Mouse (Mus musculus) ES-Bruce4 (cell line): ENCODE data around the gene Moap1. TPM values are rescaled to one million over a fixed set of nuclear protein-coding genes. Genes with fewer than 3 reads are reported as not detected.

Experiments
- H3K27ac ChIP-seq: 2 replicates; pipeline ENCODE4 v1.5.1; 2012; ENCODE audit warnings: low read length, inconsistent platforms; ENCODE audit not compliant: insufficient read depth
- H3K27me3 ChIP-seq: 2 replicates; pipeline ENCODE4 v1.6.1; 2012; ENCODE audit warnings: mild to moderate bottlenecking, low read length, inconsistent platforms; ENCODE audit not compliant: control insufficient read depth, poor library complexity, insufficient read depth, severe bottlenecking
- H3K36me3 ChIP-seq: 2 replicates; pipeline ENCODE4 v1.6.1; 2012; ENCODE audit warnings: inconsistent platforms, mild to moderate bottlenecking, low read length, moderate library complexity; ENCODE audit not compliant: control insufficient read depth, poor library complexity, insufficient read depth, severe bottlenecking
- H3K4me1 ChIP-seq: one replicate; pipeline ENCODE4 v1.8.1; 2011; ENCODE audit warnings: low read length; ENCODE audit not compliant: control insufficient read depth, insufficient read depth
- H3K4me3 ChIP-seq: 2 replicates; pipeline ENCODE4 v1.5.1; 2011; ENCODE audit warnings: low read depth, mild to moderate bottlenecking, low read length
- H3K9ac ChIP-seq: 2 replicates; pipeline ENCODE4 v1.6.1; 2012; ENCODE audit warnings: low read depth, mild to moderate bottlenecking, inconsistent platforms; ENCODE audit not compliant: poor library complexity, severe bottlenecking
- H3K9me3 ChIP-seq: replicated peaks from 2 replicates; pipeline ENCODE4 v1.6.1; 2012; ENCODE audit warnings: mild to moderate bottlenecking, low read length, inconsistent platforms; ENCODE audit not compliant: control insufficient read depth, poor library complexity, insufficient read depth, severe bottlenecking
- CTCF ChIP-seq: IDR thresholded peaks from one replicate; pipeline ENCODE4 v1.8.1; 2011; ENCODE audit warnings: low read depth, low read length
- EP300 ChIP-seq: IDR thresholded peaks from 2 replicates; pipeline ENCODE4 v1.6.1; 2011; ENCODE audit warnings: low read depth, low read length; ENCODE audit not compliant: insufficient read depth
- POLR2A ChIP-seq: IDR thresholded peaks from one replicate; pipeline ENCODE4 v1.8.1; 2011; ENCODE audit warnings: low read length; ENCODE audit not compliant: insufficient read depth
- polyA plus RNA-seq: library from polyadenylated mRNA; stranded (reverse); fragments of >200 nt; gene quantifications from 2 replicates; pipeline ENCODE4 v1.2.4, GENCODE M21; 2011; ENCODE audit warnings: low read depth; ENCODE audit not compliant: missing spikeins, insufficient read depth, insufficient read length

Gene Moap1
- polyA plus RNA-seq, 1 experiment = 6.7 TPM

DNA sequence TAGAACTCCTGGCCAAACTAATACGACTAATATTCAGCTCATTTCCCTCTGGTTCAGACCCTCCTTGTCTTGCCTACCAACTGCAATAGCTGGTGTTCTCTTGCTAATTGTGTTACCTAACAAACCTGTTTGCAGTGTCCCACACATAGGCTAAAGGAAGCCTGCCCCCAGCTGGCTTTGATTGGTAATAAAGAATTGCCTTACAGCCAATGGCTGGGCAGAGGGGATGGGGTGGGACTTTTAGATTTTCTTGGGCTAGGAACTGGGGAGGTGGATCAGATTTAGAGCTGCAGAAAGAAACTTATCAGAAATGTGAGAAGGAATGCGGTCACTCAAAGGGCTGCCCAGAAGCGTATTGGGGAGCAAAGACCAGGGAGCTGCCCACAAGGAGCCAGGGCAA is 36.0 kb upstream of the Moap1 start:
- H3K27ac ChIP-seq = 0 out of 2 replicates have a peak overlapping the region, but pooled peaks have one; percentile 3
- no peak overlapping the region for H3K4me3 ChIP-seq
- peaks cover 27% of the 10 kb centered on the region for H3K36me3 ChIP-seq
- H3K4me1 ChIP-seq = no peaks in the 10 kb centered on the region
- no peaks in the 10 kb centered on the region for H3K9me3 ChIP-seq
- H3K27me3 ChIP-seq = no peaks in the 10 kb centered on the region
- TF ChIP-seq POLR2A = no peak
- TF ChIP-seq EP300 = no peak
- TF ChIP-seq CTCF = peak; percentile 9
- H3K9ac ChIP-seq = no peak overlapping the region

GRCm38 (mm10) chr12:102778151-102778550 is 34.7 kb upstream of the Moap1 start:
- no peaks in the 10 kb centered on the region for H3K27me3 ChIP-seq

GRCm38 (mm10) chr12:102776035-102776434 is 32.6 kb upstream of the Moap1 start:
- Histone ChIP-seq H3K27me3 (no peaks in the 10 kb centered on the region), H3K9ac (no peak overlapping the region), H3K4me3 (no peak overlapping the region), H3K27ac (no peak overlapping the region), H3K36me3 (peaks cover 55% of the 10 kb centered on the region), H3K9me3 (no peaks in the 10 kb centered on the region), H3K4me1 (no peaks in the 10 kb centered on the region)
- no peak for TF ChIP-seq POLR2A
- no peak for TF ChIP-seq EP300
- no peak for TF ChIP-seq CTCF

More at GRCm38 (mm10) chr12:102778151-102778550, 34.7 kb upstream of the Moap1 start:
- Histone ChIP-seq H3K36me3 (peaks cover 38% of the 10 kb centered on the region), H3K4me3 (no peak overlapping the region), H3K9me3 (no peaks in the 10 kb centered on the region), H3K27ac (no peak overlapping the region), H3K4me1 (no peaks in the 10 kb centered on the region), H3K9ac (no peak overlapping the region)
- TF ChIP-seq EP300 (no peak), POLR2A (no peak), CTCF (no peak)

DNA sequence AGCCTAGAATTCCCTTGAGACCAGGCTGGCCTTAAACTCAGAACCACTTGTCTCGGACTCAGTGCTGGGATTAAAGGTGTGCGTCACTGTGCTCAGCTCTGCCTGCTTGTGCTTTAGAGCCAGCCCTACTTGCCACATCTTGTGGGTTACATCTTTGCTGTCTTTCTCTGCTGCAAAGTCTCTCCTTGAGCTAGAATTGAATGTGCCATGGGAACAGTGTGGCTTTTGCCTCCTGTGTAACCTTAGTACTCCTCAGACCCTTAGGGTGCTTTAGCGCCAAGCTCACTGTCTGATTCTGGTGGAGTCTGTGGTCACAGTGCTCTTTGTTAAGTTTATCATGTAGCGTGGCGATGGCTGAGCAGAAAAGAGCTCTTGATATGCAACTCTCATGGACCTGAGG is 29.2 kb upstream of the Moap1 start:
- TF ChIP-seq POLR2A (no peak), CTCF (no peak), EP300 (no peak)
- Histone ChIP-seq H3K4me1 (no peaks in the 10 kb centered on the region), H3K4me3 (no peak overlapping the region), H3K9ac (no peak overlapping the region), H3K9me3 (no peaks in the 10 kb centered on the region), H3K27me3 (no peaks in the 10 kb centered on the region), H3K36me3 (peaks cover 85% of the 10 kb centered on the region), H3K27ac (no peak overlapping the region)

DNA sequence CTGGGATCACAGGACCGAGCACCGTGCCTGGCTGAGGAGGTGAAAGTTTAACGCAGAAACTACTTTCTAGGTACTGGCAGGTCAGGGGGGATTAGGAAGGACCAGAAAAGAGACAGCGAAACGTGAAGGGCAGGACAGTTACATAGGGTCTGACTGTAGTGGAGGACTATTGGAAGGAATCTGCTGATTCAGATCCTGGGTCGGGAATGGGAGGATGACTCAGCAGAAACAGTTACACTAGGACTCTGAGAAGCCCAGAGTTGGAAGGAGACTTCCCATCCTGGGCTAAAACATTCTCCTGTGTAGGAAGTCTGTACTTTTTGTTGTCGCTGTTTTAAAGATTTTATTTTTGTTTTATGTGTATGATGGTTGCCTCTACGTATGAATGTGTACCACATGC is 28.1 kb upstream of the Moap1 start:
- no peaks in the 10 kb centered on the region for H3K4me1 ChIP-seq

DNA sequence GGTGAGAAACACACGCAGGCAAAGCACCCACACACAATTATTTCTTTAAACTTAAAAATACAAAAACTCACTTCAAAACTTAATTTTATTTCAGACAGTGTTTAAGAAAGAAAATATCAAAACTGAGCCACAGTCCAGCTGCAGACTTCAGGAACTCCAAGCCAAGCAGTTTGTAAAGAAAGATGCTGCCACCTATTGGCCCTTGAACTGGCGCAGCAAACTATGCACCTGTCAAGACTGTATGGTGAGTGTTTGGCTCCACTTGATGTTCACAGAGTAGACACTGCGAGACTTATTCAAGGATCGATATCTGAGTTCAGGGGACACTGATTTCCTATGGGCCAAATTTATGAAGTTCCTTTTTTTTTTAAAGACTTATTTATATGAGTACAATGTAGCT is 25.5 kb upstream of the Moap1 start:
- Histone ChIP-seq H3K4me3 (no peak overlapping the region), H3K9me3 (no peaks in the 10 kb centered on the region), H3K9ac (no peak overlapping the region), H3K36me3 (peaks cover 87% of the 10 kb centered on the region), H3K4me1 (no peaks in the 10 kb centered on the region), H3K27ac (no peak overlapping the region), H3K27me3 (no peaks in the 10 kb centered on the region)
- TF ChIP-seq CTCF (no peak), POLR2A (no peak), EP300 (no peak)

More for the DNA sequence above, 28.1 kb upstream of the Moap1 start:
- TF ChIP-seq EP300 = no peak
- no peak for TF ChIP-seq CTCF
- TF ChIP-seq POLR2A = no peak
- no peaks in the 10 kb centered on the region for H3K9me3 ChIP-seq
- peaks cover 88% of the 10 kb centered on the region for H3K36me3 ChIP-seq
- peak overlapping the region; percentile 74 for H3K27ac ChIP-seq
- H3K4me3 ChIP-seq = no peak overlapping the region
- no peak overlapping the region for H3K9ac ChIP-seq
- H3K27me3 ChIP-seq = no peaks in the 10 kb centered on the region

DNA sequence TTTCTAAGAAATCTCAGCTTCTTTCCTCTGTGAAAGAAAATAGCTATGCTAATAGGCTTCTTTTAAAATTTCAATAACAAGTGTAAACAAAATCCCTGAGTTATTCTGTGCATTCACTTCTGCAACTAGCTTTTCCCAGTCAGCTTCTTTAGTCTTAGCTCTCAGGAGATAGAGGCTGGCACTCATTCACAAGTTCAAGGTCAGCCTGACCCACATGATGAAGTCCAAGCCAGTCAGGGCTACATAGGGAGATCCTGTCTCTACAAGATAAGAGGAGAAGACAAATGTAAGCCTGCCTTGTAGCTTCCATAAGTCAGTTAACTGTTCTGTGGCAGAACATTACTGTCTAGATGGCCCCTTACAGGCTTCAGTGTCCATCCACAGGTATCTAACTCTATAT is 20.2 kb upstream of the Moap1 start:
- peaks cover 57% of the 10 kb centered on the region for H3K36me3 ChIP-seq
- TF ChIP-seq POLR2A = no peak
- TF ChIP-seq CTCF = no peak
- no peak for TF ChIP-seq EP300
- no peak overlapping the region for H3K4me3 ChIP-seq
- H3K9ac ChIP-seq = no peak overlapping the region
- H3K27me3 ChIP-seq = no peaks in the 10 kb centered on the region
- H3K27ac ChIP-seq = no peak overlapping the region
- no peaks in the 10 kb centered on the region for H3K4me1 ChIP-seq
- H3K9me3 ChIP-seq = no peaks in the 10 kb centered on the region
